Mouse (Mus musculus) forebrain, embryonic 14.5 days (tissue): ENCODE measurements around the gene Cst3. TPM values are rescaled to one million over a fixed set of nuclear protein-coding genes. Genes with fewer than 3 reads are reported as not detected.

Source experiments
- ATAC-seq: fragments of 200-750 bp; cut with Nextera tagmentation; 2 replicates; pipeline ENCODE4 v1.8.0; 2017; ENCODE audit warnings: mild to moderate bottlenecking, moderate library complexity
- DNase-seq: peaks from one replicate; pipeline ENCODE4 v3.0.0-alpha.2; 2015; ENCODE audit warnings: low spot score
- H3K27ac ChIP-seq: fragments of 300-500 bp; sonication (generic); 2 replicates; pipeline ENCODE4 v1.5.1; 2014; ENCODE audit warnings: low read depth, mild to moderate bottlenecking, control low read depth, low read length, moderate library complexity
- H3K27me3 ChIP-seq: fragments of 300-500 bp; sonication (generic); replicated peaks from 2 replicates; pipeline ENCODE4 v1.6.1; 2014; ENCODE audit warnings: low read length, control low read depth, mixed read lengths; ENCODE audit not compliant: control insufficient read depth, insufficient read depth
- H3K36me3 ChIP-seq: fragments of 300-500 bp; sonication (generic); 2 replicates; pipeline ENCODE4 v1.6.1; 2014; ENCODE audit warnings: low read length, control low read depth; ENCODE audit not compliant: control insufficient read depth, insufficient read depth
- H3K4me1 ChIP-seq: fragments of 300-500 bp; sonication (generic); 2 replicates; pipeline ENCODE4 v1.6.1; 2014; ENCODE audit warnings: antibody characterized with exemption, low read length, control low read depth; ENCODE audit not compliant: control insufficient read depth, insufficient read depth
- H3K4me2 ChIP-seq: fragments of 300-500 bp; sonication (generic); 2 replicates; pipeline ENCODE4 v1.6.1; 2014; ENCODE audit warnings: mild to moderate bottlenecking, control low read depth, low read length
- H3K4me3 ChIP-seq: fragments of 300-500 bp; sonication (generic); 2 replicates; pipeline ENCODE4 v1.5.1; 2014; ENCODE audit warnings: low read depth, low read length, control low read depth
- H3K9ac ChIP-seq: fragments of 300-500 bp; sonication (generic); 2 replicates; pipeline ENCODE4 v1.6.1; 2014; ENCODE audit warnings: mild to moderate bottlenecking, low read length, control low read depth, moderate library complexity
- H3K9me3 ChIP-seq: fragments of 300-500 bp; sonication (generic); replicated peaks from 2 replicates; pipeline ENCODE4 v1.6.1; 2016; ENCODE audit warnings: low read length, control low read depth, mixed read lengths; ENCODE audit not compliant: control insufficient read depth
- whole genome bisulfite sequencing: fragments of 180-500 bp; shearing (Covaris S2); extraction: QIAGEN DNeasy Blood & Tissue Kit; methylation state at CpG from one replicate; pipeline ENCODE4 v1.1.7; 2014; 5-methylcytosine and 5-hydroxymethylcytosine counted together
- polyA plus RNA-seq: library from polyadenylated mRNA; unstranded; fragments of >200 nt; fragmentation: Nextera tagmentation; extraction: Ambion mirVana; gene quantifications from 2 replicates; pipeline ENCODE4 v1.2.1, GENCODE M21; 2014

Cst3 gene
- polyA plus RNA-seq, 1 experiment from 2014 or later = 623 TPM

DNA sequence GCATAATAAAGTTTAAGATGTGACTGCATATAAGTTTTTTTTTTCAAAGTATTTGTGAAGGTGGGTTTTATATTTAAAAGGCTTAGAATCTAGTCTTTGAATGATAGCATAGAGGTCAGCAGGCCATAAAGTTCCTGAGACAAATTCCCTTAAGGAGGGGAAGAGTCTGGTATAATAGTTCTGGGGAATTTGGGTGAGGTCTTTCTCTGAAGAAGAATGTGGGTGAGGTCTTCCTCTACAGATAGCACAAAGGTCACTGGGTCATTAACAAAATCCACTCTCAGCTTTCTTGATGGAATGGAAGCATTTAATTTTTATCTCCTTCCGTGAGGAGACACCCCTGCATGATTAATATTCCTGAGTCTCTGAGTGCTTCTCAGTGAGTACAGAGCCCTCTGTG lies 49.5 kb downstream of the Cst3 start:
- H3K9ac ChIP-seq = no peak overlapping the region
- no peak for ATAC-seq
- 79% methylated on average over 1 of the region's 1 CpGs for WGBS
- no peak overlapping the region for H3K4me2 ChIP-seq
- H3K36me3 ChIP-seq = no peaks in the 10 kb centered on the region
- H3K4me1 ChIP-seq = no peaks in the 10 kb centered on the region
- no peak overlapping the region for H3K4me3 ChIP-seq
- H3K27ac ChIP-seq = no peak overlapping the region
- DNase-seq = no peak
- no peaks in the 10 kb centered on the region for H3K9me3 ChIP-seq
- no peaks in the 10 kb centered on the region for H3K27me3 ChIP-seq

Other genes starting within 250 kb of the Cst3 start
- gene Nxt1, start 203.1 kb downstream of the Cst3 start, polyA plus RNA-seq = 79.0 and 95.2 TPM in 2 replicates
- 21.1 and 21.6 TPM in 2 replicates for gene Gzf1, start 194.7 kb downstream of the Cst3 start, polyA plus RNA-seq
- gene Napb, start 143.2 kb downstream of the Cst3 start, polyA plus RNA-seq = 24.6 and 34.7 TPM in 2 replicates
- not detected in 2 replicates for gene Cstl1, start 125.3 kb downstream of the Cst3 start, polyA plus RNA-seq
- not detected in 2 replicates for gene Cst11, start 104.2 kb downstream of the Cst3 start, polyA plus RNA-seq
- gene 8030411F24Rik, start 93.7 kb downstream of the Cst3 start, polyA plus RNA-seq = not detected in 2 replicates
- not detected in 2 replicates for gene Cst12, start 86.3 kb downstream of the Cst3 start, polyA plus RNA-seq
- gene Cst8, start 76.9 kb downstream of the Cst3 start, polyA plus RNA-seq = not detected in 2 replicates
- gene Cst13, start 55.6 kb downstream of the Cst3 start, polyA plus RNA-seq = not detected in 2 replicates
- gene Cst9, start 40.5 kb downstream of the Cst3 start, polyA plus RNA-seq = not detected in 2 replicates
- gene 9230104L09Rik, start 10.7 kb downstream of the Cst3 start, polyA plus RNA-seq = not detected in 2 replicates
- not detected in 2 replicates for gene Gm1330, start 127.6 kb upstream of the Cst3 start, polyA plus RNA-seq
- not detected in 2 replicates for gene Gm10750, start 141.5 kb upstream of the Cst3 start, polyA plus RNA-seq